Mouse (Mus musculus) hindbrain, postnatal 0 days (tissue): ENCODE results near the gene Yap1. TPM values are rescaled to one million over a fixed set of nuclear protein-coding genes. Genes with fewer than 3 reads are reported as not detected.

ENCODE experiments used
- ATAC-seq: fragments of 200-750 bp; cut with Nextera tagmentation; 2 replicates; pipeline ENCODE4 v1.8.0; 2017; ENCODE audit warnings: mild to moderate bottlenecking, moderate TSS enrichment, moderate library complexity
- DNase-seq: peaks from one replicate; pipeline ENCODE4 v3.0.0-alpha.2; 2015; ENCODE audit warnings: low spot score
- H3K27ac ChIP-seq: fragments of 300-500 bp; sonication (generic); 2 replicates; pipeline ENCODE4 v1.5.1; 2014; ENCODE audit warnings: mild to moderate bottlenecking
- H3K27me3 ChIP-seq: fragments of 300-500 bp; sonication (generic); 2 replicates; pipeline ENCODE4 v1.6.1; 2014; ENCODE audit warnings: low read length, mixed read lengths; ENCODE audit not compliant: insufficient read depth
- H3K36me3 ChIP-seq: fragments of 300-500 bp; sonication (generic); 2 replicates; pipeline ENCODE4 v1.6.1; 2014; ENCODE audit warnings: low read length, mixed read lengths; ENCODE audit not compliant: insufficient read depth
- H3K4me1 ChIP-seq: fragments of 300-500 bp; sonication (generic); 2 replicates; pipeline ENCODE4 v1.6.1; 2014; ENCODE audit warnings: antibody characterized with exemption, low read length, mixed read lengths; ENCODE audit not compliant: insufficient read depth
- H3K4me2 ChIP-seq: fragments of 300-500 bp; sonication (generic); 2 replicates; pipeline ENCODE4 v1.6.1; 2014; ENCODE audit warnings: low read depth, mild to moderate bottlenecking, low read length, moderate library complexity, mixed read lengths
- H3K4me3 ChIP-seq: fragments of 300-500 bp; sonication (generic); 2 replicates; pipeline ENCODE4 v1.5.1; 2014; ENCODE audit warnings: low read length
- H3K9ac ChIP-seq: fragments of 300-500 bp; sonication (generic); replicated peaks from 2 replicates; pipeline ENCODE4 v1.6.1; 2014; ENCODE audit warnings: mild to moderate bottlenecking, low read length, moderate library complexity, mixed read lengths
- H3K9me3 ChIP-seq: fragments of 300-500 bp; sonication (generic); 2 replicates; pipeline ENCODE4 v1.6.1; 2016; ENCODE audit warnings: low read length, mixed read lengths
- CTCF ChIP-seq: IDR thresholded peaks from 2 replicates; pipeline ENCODE4 v1.5.1; 2016; ENCODE audit warnings: antibody characterized with exemption, control low read depth, low read depth
- WGBS: fragments of 180-500 bp; shearing (Covaris S2); extraction: QIAGEN DNeasy Blood & Tissue Kit; methylation state at CpG from one replicate; pipeline ENCODE4 v1.1.7; 2014; 5-methylcytosine and 5-hydroxymethylcytosine counted together
- polyA plus RNA-seq: library from polyadenylated mRNA; unstranded; fragments of >200 nt; fragmentation: Nextera tagmentation; extraction: Ambion mirVana; gene quantifications from 2 replicates; pipeline ENCODE4 v1.2.1, GENCODE M21; 2015
- total RNA-seq: library from RNA; depleted of rRNA; stranded (reverse); fragments of >200 nt; gene quantifications from 2 replicates; pipeline ENCODE4 v1.2.3, GENCODE M21; 2014

Yap1 gene
- total and polyA plus RNA-seq, 2 experiments from 2014 or later: 6.3 to 22.2 TPM

GRCm38 (mm10) chr9:7928866-7929265 lies 75.5 kb downstream of the Yap1 start:
- Histone ChIP-seq H3K27me3 (no peaks in the 10 kb centered on the region), H3K4me3 (no peak overlapping the region), H3K4me1 (no peaks in the 10 kb centered on the region), H3K9me3 (no peaks in the 10 kb centered on the region), H3K36me3 (no peaks in the 10 kb centered on the region), H3K4me2 (no peak overlapping the region), H3K27ac (no peak overlapping the region), H3K9ac (no peak overlapping the region)
- TF ChIP-seq CTCF: no peak
- ATAC-seq (no peak), DNase-seq (no peak)
- 87% methylated on average over 3 of the region's 3 CpGs for WGBS

GRCm38 (mm10) chr9:7928207-7928793 lies 76.1 kb downstream of the Yap1 start:
- Histone ChIP-seq H3K27ac (no peak overlapping the region), H3K4me2 (no peak overlapping the region), H3K4me1 (no peaks in the 10 kb centered on the region), H3K27me3 (no peaks in the 10 kb centered on the region), H3K4me3 (no peak overlapping the region), H3K9me3 (no peaks in the 10 kb centered on the region), H3K36me3 (no peaks in the 10 kb centered on the region), H3K9ac (no peak overlapping the region)
- TF ChIP-seq CTCF: no peak
- DNase-seq (no peak), ATAC-seq (no peak)
- 94% methylated on average over 3 of the region's 3 CpGs for WGBS

GRCm38 (mm10) chr9:7914925-7915324 lies 89.5 kb downstream of the Yap1 start:
- peak overlapping the region; percentile 7 for H3K4me3 ChIP-seq
- H3K4me2 ChIP-seq: peak overlapping the region; percentile 57
- DNase-seq (no peak), ATAC-seq (peak; percentile 38)
- no peak for TF ChIP-seq CTCF
- WGBS: 52% methylated on average over 8 of the region's 8 CpGs
- 0 out of 2 replicates have a peak overlapping the region, but pooled peaks have one; percentile 5 for H3K27ac ChIP-seq
- H3K4me1 ChIP-seq: no peaks in the 10 kb centered on the region
- H3K27me3 ChIP-seq: no peaks in the 10 kb centered on the region
- H3K9me3 ChIP-seq: no peaks in the 10 kb centered on the region
- no peaks in the 10 kb centered on the region for H3K36me3 ChIP-seq
- 0 out of 2 replicates have a peak overlapping the region, but pooled peaks have one; percentile 33 for H3K9ac ChIP-seq

GRCm38 (mm10) chr9:7914487-7914886 lies 89.9 kb downstream of the Yap1 start:
- no peaks in the 10 kb centered on the region for H3K36me3 ChIP-seq
- 0 out of 2 replicates have a peak overlapping the region, but pooled peaks have one; percentile 33 for H3K9ac ChIP-seq
- no peaks in the 10 kb centered on the region for H3K9me3 ChIP-seq
- peak overlapping the region; percentile 57 for H3K4me2 ChIP-seq
- TF ChIP-seq CTCF: peak; percentile 53
- 0 out of 2 replicates have a peak overlapping the region, but pooled peaks have one; percentile 5 for H3K27ac ChIP-seq
- peak overlapping the region; percentile 7 for H3K4me3 ChIP-seq
- H3K4me1 ChIP-seq: no peaks in the 10 kb centered on the region
- ATAC-seq: peak; percentile 97
- DNase-seq: peak; percentile 92
- 3% methylated on average over 11 of the region's 11 CpGs for WGBS
- H3K27me3 ChIP-seq: no peaks in the 10 kb centered on the region

GRCm38 (mm10) chr9:7913953-7914352 lies 90.4 kb downstream of the Yap1 start:
- 0 out of 2 replicates have a peak overlapping the region, but pooled peaks have one; percentile 5 for H3K27ac ChIP-seq
- H3K36me3 ChIP-seq: no peaks in the 10 kb centered on the region
- peak overlapping the region; percentile 57 for H3K4me2 ChIP-seq
- peak overlapping the region; percentile 7 for H3K4me3 ChIP-seq
- H3K9me3 ChIP-seq: no peaks in the 10 kb centered on the region
- ATAC-seq (peak; percentile 64), DNase-seq (peak; percentile 15)
- H3K4me1 ChIP-seq: no peaks in the 10 kb centered on the region
- no peaks in the 10 kb centered on the region for H3K27me3 ChIP-seq
- 45% methylated on average over 19 of the region's 19 CpGs for WGBS
- H3K9ac ChIP-seq: no peak overlapping the region
- no peak for TF ChIP-seq CTCF

- Histone ChIP-seq H3K27ac (no peak overlapping the region), H3K9ac (no peak overlapping the region), H3K4me3 (no peak overlapping the region), H3K9me3 (no peaks in the 10 kb centered on the region), H3K36me3 (no peaks in the 10 kb centered on the region), H3K4me1 (no peaks in the 10 kb centered on the region), H3K27me3 (no peaks in the 10 kb centered on the region), H3K4me2 (no peak overlapping the region)
- DNase-seq (no peak), ATAC-seq (no peak)
- 86% methylated on average over 2 of the region's 2 CpGs for WGBS
- no peak for TF ChIP-seq CTCF
Observed at GRCm38 (mm10) chr9:7907351-7907985, 96.9 kb downstream of the Yap1 start.

- Histone ChIP-seq H3K4me3 (no peak overlapping the region), H3K36me3 (no peaks in the 10 kb centered on the region), H3K4me1 (no peaks in the 10 kb centered on the region), H3K27me3 (no peaks in the 10 kb centered on the region), H3K27ac (no peak overlapping the region), H3K9me3 (no peaks in the 10 kb centered on the region), H3K9ac (no peak overlapping the region), H3K4me2 (no peak overlapping the region)
- WGBS: 80% methylated on average over 1 of the region's 1 CpGs
- no peak for TF ChIP-seq CTCF
- DNase-seq (no peak), ATAC-seq (no peak)
Observed at GRCm38 (mm10) chr9:7906564-7906963, 97.8 kb downstream of the Yap1 start.
